Mouse (Mus musculus): Measurements from ENCODE around the gene Ncapd2. TPM values are rescaled to one million over a fixed set of nuclear protein-coding genes. Genes with fewer than 3 reads are reported as not detected.
A peak's percentile ranks its signal among the peaks of the same experiment; 100 is the strongest.

Gene Ncapd2
- polyA plus RNA-seq, 1 experiment from 2014 or later: 93.2 TPM

DNA sequence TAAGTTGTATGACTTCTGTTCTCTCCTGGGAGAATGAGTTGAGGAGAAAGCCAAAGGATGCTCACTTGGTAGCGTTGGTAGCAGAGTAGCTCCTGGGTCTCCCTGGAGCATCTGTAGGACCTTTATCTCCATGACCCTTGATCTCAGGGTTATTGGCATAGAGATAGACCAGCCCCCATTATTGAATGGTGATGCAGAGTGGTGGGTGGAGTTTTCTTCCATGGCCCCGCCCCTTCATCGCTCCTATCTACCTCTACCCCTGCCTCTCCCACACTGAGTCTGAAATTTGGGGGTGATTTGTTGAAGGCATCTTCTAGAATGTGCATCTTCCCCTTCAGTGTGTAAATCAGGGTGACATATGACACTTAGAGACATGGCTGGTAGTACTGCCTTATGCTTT, 35.0 kb downstream of the Ncapd2 start:
- H3K27ac ChIP-seq (replicated peaks): no peak overlapping the region
- H3K9ac ChIP-seq: no peak overlapping the region
- no peaks in the 10 kb centered on the region for H3K9me3 ChIP-seq (replicated peaks)
- peaks cover 54% of the 10 kb centered on the region for H3K36me3 ChIP-seq (replicated peaks)
- H3K4me1 ChIP-seq (replicated peaks): peaks cover 70% of the 10 kb centered on the region
- no peak overlapping the region for H3K4me3 ChIP-seq (replicated peaks)
- 72% methylated on average over 3 of the region's 3 CpGs for WGBS (ENCODE audit: insufficient replicate concordance)
- H3K4me2 ChIP-seq: no peak overlapping the region
- ATAC-seq (ENCODE audit: insufficient read depth): no peak
- no peaks in the 10 kb centered on the region for H3K27me3 ChIP-seq

DNA sequence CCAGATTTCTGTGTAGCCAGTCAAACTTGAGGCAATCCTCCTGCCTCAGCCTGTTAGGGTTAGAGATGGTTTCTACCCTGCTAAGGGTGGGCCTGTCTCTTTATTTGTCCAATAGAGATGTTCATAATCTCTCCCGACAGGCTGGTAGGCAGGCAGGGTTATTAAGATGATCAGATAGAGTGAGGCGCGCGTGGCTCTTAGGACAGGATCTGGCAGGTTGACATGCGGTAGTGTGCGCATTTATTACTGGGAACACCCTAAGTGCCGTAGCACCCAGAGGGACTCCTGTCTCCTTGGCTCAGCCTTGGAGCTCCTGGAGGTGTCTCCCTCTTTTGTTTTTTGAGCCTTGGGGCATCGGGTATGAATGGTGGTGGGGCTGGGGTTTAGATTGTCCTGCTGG, 36.2 kb downstream of the Ncapd2 start:
- peaks cover 61% of the 10 kb centered on the region for H3K4me1 ChIP-seq (replicated peaks)
- H3K9ac ChIP-seq: no peak overlapping the region
- no peak overlapping the region for H3K4me3 ChIP-seq (replicated peaks)
- no peaks in the 10 kb centered on the region for H3K27me3 ChIP-seq
- no peak overlapping the region for H3K4me2 ChIP-seq
- no peak overlapping the region for H3K27ac ChIP-seq (replicated peaks)
- 50% methylated on average over 8 of the region's 8 CpGs for WGBS (ENCODE audit: insufficient replicate concordance)
- H3K36me3 ChIP-seq (replicated peaks): peaks cover 42% of the 10 kb centered on the region
- H3K9me3 ChIP-seq (replicated peaks): no peaks in the 10 kb centered on the region
- 0 out of 2 replicates have a peak, but pooled peaks have one; percentile 27 for ATAC-seq (ENCODE audit: insufficient read depth)

DNA sequence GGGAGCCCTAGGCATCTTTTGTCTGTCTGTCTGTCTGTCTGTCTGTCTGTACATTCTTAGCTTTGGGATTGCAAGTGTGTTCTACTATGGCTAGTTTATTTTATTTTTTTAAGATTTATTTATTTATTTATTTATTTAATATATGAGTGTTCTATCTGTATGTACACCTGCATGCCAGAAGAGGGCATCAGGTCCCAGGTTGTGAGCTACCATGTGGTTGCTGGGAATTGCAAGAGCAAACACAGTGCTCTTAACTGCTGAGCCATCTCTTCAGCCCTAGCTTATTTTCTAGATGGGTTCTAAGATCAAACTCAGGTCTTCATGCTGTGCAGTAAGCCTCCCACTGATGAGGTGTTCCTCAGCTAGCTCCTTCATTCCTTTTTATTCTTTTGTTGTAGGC, 37.0 kb downstream of the Ncapd2 start:
- peaks cover 34% of the 10 kb centered on the region for H3K36me3 ChIP-seq (replicated peaks)

DNA sequence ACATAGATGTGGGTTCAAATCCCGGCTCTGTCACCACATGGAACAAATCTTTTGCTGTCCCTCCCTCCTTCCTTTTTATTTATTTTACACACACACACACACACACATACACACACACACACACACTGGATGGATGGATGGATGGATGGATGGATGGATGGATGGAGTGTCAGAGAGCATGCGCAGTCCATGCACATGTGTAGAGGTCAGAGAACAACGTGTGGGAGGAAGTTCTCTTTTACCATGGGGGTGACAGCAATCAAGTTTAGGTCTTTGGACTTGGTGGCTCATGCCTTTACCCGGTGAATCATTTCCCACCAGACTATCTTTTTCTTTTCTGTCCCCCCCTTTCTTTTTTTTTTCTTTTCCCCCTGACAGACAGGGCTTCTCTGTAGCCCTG, 37.8 kb downstream of the Ncapd2 start:
- Histone ChIP-seq H3K36me3 (replicated peaks) (peaks cover 26% of the 10 kb centered on the region), H3K27ac (replicated peaks) (no peak overlapping the region), H3K27me3 (no peaks in the 10 kb centered on the region), H3K9ac (no peak overlapping the region), H3K4me1 (replicated peaks) (peaks cover 64% of the 10 kb centered on the region), H3K4me3 (replicated peaks) (no peak overlapping the region), H3K9me3 (replicated peaks) (no peaks in the 10 kb centered on the region), H3K4me2 (no peak overlapping the region)
- ATAC-seq (ENCODE audit: insufficient read depth): no peak
- 76% methylated on average over 4 of the region's 4 CpGs for WGBS (ENCODE audit: insufficient replicate concordance)

More for the DNA sequence above, 37.0 kb downstream of the Ncapd2 start:
- no peak for ATAC-seq (ENCODE audit: insufficient read depth)
- Histone ChIP-seq H3K27me3 (no peaks in the 10 kb centered on the region), H3K9ac (no peak overlapping the region), H3K4me1 (replicated peaks) (peaks cover 57% of the 10 kb centered on the region), H3K27ac (replicated peaks) (no peak overlapping the region), H3K4me3 (replicated peaks) (no peak overlapping the region), H3K9me3 (replicated peaks) (no peaks in the 10 kb centered on the region), H3K4me2 (no peak overlapping the region)

DNA sequence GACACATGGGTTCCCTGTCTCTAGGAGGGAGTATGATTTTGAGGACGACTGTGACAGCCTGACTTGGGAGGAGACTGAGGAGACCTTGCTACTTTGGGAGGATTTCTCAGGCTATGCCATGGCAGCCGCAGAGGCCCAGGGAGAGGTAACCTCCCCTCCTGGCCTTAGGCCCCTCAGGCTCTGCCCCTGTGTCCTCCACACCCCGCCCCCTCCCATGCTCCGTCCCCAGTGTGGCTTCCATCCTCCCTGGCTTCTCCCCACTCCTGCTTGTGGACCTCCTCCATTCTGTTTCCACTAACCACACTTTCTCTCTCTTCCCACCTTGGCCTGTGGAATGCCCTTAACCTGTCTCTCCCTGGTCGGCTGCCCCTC, 38.5 kb downstream of the Ncapd2 start:
- H3K4me3 ChIP-seq (replicated peaks): no peak overlapping the region
- WGBS (ENCODE audit: insufficient replicate concordance): 56% methylated on average over 5 of the region's 5 CpGs
- no peak overlapping the region for H3K4me2 ChIP-seq
- H3K9me3 ChIP-seq (replicated peaks): no peaks in the 10 kb centered on the region
- H3K4me1 ChIP-seq (replicated peaks): peaks cover 71% of the 10 kb centered on the region
- 0 out of 2 replicates have a peak overlapping the region, but pooled peaks have one; percentile 19 for H3K27ac ChIP-seq (replicated peaks)
- no peaks in the 10 kb centered on the region for H3K27me3 ChIP-seq
- H3K9ac ChIP-seq: no peak overlapping the region
- ATAC-seq (ENCODE audit: insufficient read depth): no peak; the same call in 1 of the 2 replicates
- peaks cover 22% of the 10 kb centered on the region for H3K36me3 ChIP-seq (replicated peaks)

DNA sequence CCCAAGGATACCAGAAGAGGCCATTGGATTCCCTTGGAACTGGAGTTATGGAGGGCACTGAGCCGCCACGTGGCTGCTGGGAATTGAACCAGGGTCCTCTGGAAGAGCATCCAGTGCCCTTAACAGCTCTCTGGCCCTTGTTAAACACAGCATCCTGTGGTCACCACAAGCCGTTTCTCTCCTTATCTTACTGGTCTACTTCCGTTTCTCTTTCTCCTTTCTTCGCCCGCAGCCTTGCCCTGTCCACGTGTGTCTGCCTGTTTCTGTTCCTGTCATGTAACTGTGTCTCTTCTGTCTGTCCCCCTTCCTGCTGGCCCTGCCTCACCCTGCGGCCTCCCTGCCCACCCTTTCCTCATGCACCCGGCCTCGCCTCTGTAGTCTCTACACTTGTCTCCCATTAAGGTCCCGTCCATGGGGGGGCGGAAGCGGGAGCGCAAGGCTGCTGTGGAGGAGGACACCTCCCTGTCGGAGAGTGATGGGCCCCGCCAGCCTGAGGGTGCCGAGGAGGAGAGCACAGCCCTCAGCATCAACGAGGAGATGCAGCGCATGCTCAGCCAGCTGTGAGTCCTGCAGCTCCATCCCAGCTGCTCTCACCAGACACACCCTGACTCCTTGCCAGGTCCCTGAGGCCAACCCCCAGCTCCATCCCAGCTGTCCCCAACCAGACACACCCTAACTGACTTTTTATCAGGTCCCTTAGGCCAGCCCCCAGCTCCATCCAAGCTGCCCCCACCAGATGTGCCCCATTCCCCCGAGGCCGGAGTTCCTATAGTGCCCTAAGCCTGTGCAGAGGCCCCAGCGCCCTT, 39.1 kb downstream of the Ncapd2 start:
- H3K9me3 ChIP-seq (replicated peaks): no peaks in the 10 kb centered on the region
- H3K4me1 ChIP-seq (replicated peaks): peaks cover 75% of the 10 kb centered on the region
- no peak overlapping the region for H3K4me3 ChIP-seq (replicated peaks)
- H3K27ac ChIP-seq (replicated peaks): no peak overlapping the region
- H3K9ac ChIP-seq: no peak overlapping the region
- H3K36me3 ChIP-seq (replicated peaks): peaks cover 16% of the 10 kb centered on the region
- no peaks in the 10 kb centered on the region for H3K27me3 ChIP-seq
- ATAC-seq (ENCODE audit: insufficient read depth): peak; percentile 37
- H3K4me2 ChIP-seq: peak overlapping the region; percentile 35
- 35% methylated on average over 22 of the region's 22 CpGs for WGBS (ENCODE audit: insufficient replicate concordance)

DNA sequence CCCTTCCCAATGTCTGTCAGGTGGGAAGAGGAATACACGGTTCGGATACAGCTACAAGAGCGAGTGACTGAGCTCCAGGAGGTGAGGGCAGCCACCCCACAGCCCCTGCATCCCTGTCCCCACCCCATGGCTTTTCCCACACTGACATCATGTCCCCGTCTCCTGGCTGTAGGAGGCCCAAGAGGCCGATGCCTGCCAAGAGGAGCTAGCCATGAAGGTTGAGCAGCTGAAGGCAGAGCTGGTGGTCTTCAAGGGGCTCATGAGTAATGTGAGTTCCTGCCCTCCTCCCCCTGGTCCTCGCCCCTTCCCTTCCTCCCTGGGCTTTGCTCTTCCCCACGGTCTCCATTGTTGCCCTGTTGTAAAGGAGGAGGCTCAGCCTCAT, 41.9 kb downstream of the Ncapd2 start:
- Histone ChIP-seq H3K9me3 (replicated peaks) (no peaks in the 10 kb centered on the region), H3K4me2 (no peak overlapping the region), H3K9ac (no peak overlapping the region), H3K27ac (replicated peaks) (no peak overlapping the region), H3K4me3 (replicated peaks) (no peak overlapping the region), H3K4me1 (replicated peaks) (peaks cover 78% of the 10 kb centered on the region), H3K27me3 (no peaks in the 10 kb centered on the region), H3K36me3 (replicated peaks) (peaks cover 8% of the 10 kb centered on the region)
- ATAC-seq (ENCODE audit: insufficient read depth): no peak
- WGBS (ENCODE audit: insufficient replicate concordance): 73% methylated on average over 7 of the region's 7 CpGs

DNA sequence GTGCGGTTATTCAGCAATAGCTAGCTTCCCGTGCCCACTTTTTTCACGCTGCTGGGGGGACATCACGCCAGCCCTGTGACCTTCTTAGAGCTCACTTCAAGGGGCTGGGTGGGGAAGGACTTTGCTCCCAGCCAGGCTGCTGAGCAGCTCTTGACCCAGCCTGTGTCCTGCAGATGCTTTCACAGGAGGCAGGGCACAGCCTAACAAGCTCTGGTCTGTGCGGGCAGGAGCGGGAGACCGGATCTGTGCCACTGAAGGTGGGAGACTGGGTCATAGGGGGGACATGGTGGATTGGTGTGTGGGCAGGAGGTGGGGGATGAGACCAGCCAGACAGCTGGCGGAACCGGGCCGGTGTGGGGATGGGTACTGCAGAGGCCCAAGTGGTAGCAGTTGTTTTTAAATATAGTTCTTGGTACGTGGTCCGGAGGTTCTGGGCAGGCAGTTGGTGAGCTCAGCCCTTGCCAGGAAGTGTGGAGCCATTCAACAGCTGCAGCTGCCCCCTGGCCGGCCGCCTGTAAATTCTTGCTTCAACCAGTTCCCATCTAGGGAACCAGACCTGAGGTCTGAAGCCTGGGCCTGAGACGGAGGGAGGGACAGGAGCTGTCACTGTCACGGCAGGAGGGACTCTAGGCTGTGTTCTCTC, 42.5 kb downstream of the Ncapd2 start:
- Histone ChIP-seq H3K4me3 (replicated peaks) (no peak overlapping the region), H3K9me3 (replicated peaks) (no peaks in the 10 kb centered on the region), H3K9ac (no peak overlapping the region), H3K4me2 (no peak overlapping the region), H3K27ac (replicated peaks) (peak overlapping the region; percentile 20; the same call in 1 of the 2 replicates), H3K36me3 (replicated peaks) (peaks cover 12% of the 10 kb centered on the region), H3K27me3 (no peaks in the 10 kb centered on the region), H3K4me1 (replicated peaks) (peaks cover 82% of the 10 kb centered on the region)
- ATAC-seq (ENCODE audit: insufficient read depth): no peak
- WGBS (ENCODE audit: insufficient replicate concordance): 61% methylated on average over 16 of the region's 16 CpGs

DNA sequence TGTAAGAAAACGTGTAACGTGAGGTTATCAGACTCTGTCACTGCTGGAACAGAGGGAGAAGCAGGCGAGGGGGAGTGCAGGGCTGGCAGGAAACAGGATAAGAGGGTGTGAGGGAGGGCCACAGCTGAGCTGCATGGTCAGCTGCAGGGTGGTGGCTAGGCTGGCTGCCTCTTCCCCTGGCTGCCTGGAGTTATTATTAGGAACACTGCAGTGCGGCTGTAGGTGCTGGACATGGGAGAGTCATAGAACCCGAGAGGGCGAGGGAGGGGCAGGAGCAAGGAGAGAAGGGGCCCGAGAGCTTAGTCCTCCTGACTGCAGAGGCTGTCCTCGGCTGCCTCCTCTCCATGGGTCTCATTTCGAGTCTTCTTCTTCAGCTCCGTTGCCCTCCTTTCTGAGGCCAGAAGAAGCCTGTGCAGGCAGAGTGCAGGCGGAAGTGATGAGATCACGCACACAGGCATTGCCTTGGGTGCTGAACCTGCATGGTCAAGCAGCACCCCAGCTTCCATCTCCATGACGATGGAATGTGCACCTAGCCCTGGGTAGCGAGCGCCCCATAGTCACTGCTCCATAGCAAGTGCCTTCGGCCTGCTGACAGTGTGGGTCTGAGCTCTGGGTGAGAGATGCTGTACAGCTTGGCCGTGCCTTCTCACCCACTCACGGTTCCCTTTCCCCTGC, 43.1 kb downstream of the Ncapd2 start:
- Histone ChIP-seq H3K9me3 (replicated peaks) (no peaks in the 10 kb centered on the region), H3K27me3 (no peaks in the 10 kb centered on the region), H3K4me3 (replicated peaks) (no peak overlapping the region), H3K27ac (replicated peaks) (peak overlapping the region; percentile 20; the same call in 1 of the 2 replicates), H3K36me3 (replicated peaks) (peaks cover 14% of the 10 kb centered on the region), H3K4me1 (replicated peaks) (peaks cover 81% of the 10 kb centered on the region), H3K4me2 (peak overlapping the region; percentile 30), H3K9ac (no peak overlapping the region; the same call in 1 of the 2 replicates)
- WGBS (ENCODE audit: insufficient replicate concordance): 42% methylated on average over 18 of the region's 18 CpGs
- no peak for ATAC-seq (ENCODE audit: insufficient read depth)

DNA sequence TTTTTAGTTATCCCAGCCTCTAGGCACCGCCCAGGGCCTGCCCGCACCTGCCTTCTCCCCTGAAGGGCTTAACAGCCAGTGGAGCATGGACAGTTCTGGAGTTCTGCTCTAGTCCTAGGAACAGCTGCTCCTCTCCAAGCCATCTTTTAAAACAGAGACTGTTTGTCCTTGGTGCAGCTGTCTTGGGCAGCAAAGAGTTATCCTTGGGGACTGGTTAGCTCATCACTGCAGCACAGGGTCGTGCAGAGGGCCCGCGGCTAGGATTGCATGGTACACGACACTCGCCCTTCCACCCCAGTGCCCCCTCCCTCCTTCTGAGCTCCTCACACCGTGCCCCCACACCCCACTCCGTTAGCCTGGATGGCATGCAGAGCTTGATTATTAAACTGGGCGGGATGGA, 44.2 kb downstream of the Ncapd2 start:
- Histone ChIP-seq H3K9ac (no peak overlapping the region), H3K36me3 (replicated peaks) (peaks cover 18% of the 10 kb centered on the region), H3K9me3 (replicated peaks) (no peaks in the 10 kb centered on the region), H3K27me3 (no peaks in the 10 kb centered on the region), H3K27ac (replicated peaks) (no peak overlapping the region), H3K4me2 (peak overlapping the region; percentile 5; the same call in 1 of the 2 replicates), H3K4me3 (replicated peaks) (no peak overlapping the region), H3K4me1 (replicated peaks) (peaks cover 71% of the 10 kb centered on the region)
- WGBS (ENCODE audit: insufficient replicate concordance): 71% methylated on average over 10 of the region's 10 CpGs
- no peak for ATAC-seq (ENCODE audit: insufficient read depth)

DNA sequence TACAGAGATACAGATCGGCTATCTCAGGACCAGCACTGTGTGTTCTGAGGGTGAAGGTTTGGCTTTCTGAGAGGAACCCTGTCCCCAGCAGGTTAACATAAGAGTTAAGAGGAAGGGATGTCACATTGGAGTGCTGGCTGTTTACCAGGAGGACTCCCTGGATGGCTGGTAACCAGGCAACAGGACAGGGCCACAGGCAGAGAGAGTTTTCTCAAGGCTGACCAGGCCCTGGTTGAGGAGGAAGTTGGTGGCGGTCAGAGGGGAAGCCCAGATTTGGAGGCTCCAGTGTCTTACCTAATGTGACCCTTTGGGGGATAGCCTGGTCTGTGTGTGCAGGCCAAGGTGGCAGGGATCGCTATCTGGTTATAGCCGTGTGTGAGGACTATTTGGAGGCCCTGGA, 44.7 kb downstream of the Ncapd2 start:
- Histone ChIP-seq H3K36me3 (replicated peaks) (peaks cover 24% of the 10 kb centered on the region), H3K4me2 (peak overlapping the region; percentile 88), H3K9me3 (replicated peaks) (no peaks in the 10 kb centered on the region), H3K9ac (no peak overlapping the region; the same call in 1 of the 2 replicates), H3K4me3 (replicated peaks) (peak overlapping the region; percentile 81), H3K27ac (replicated peaks) (no peak overlapping the region), H3K27me3 (no peaks in the 10 kb centered on the region), H3K4me1 (replicated peaks) (peaks cover 65% of the 10 kb centered on the region)
- ATAC-seq (ENCODE audit: insufficient read depth): no peak
- 45% methylated on average over 4 of the region's 4 CpGs for WGBS (ENCODE audit: insufficient replicate concordance)
